Mouse (Mus musculus) liver, embryonic 18 days (tissue): ENCODE results near the gene Capn8. TPM values are rescaled to one million over a fixed set of nuclear protein-coding genes. Genes with fewer than 3 reads are reported as not detected.

ENCODE experiments used
- polyA plus RNA-seq: library from polyadenylated mRNA; depleted of rRNA; stranded (reverse); fragments of >200 nt; gene quantifications from 2 replicates; pipeline ENCODE4 v1.2.3, GENCODE M21; 2012; rRNA removed

The Capn8 gene
- 0.02 and 0.06 TPM in 2 replicates for polyA plus RNA-seq

GRCm38 (mm10) chr1:182564408-182565120 is at the start of gene Capn8:
Capn8 (plus strand) TSS chr1:182565007.

GRCm38 (mm10) chr1:182516758-182517676 is 47.8 kb upstream of the Capn8 start, which contains the start of gene Capn2:
Capn2 (minus strand) TSS chr1:182517608.

Other genes with a start within 250 kb of the Capn8 start
- 3.0 and 3.5 TPM in 2 replicates for gene Fbxo28, start 223.4 kb upstream of the Capn8 start, polyA plus RNA-seq
- 4.6 and 5.1 TPM in 2 replicates for gene Trp53bp2, start 155.8 kb upstream of the Capn8 start, polyA plus RNA-seq
- gene Capn2, start 47.4 kb upstream of the Capn8 start, polyA plus RNA-seq: 16.3 and 17.0 TPM in 2 replicates
- not detected in 2 replicates for gene Ccdc185, start 184.2 kb downstream of the Capn8 start, polyA plus RNA-seq
- gene Susd4, start 198.9 kb downstream of the Capn8 start, polyA plus RNA-seq: 0.90 and 1.4 TPM in 2 replicates